Mouse (Mus musculus): ENCODE data around the gene Rerg. TPM values are rescaled to one million over a fixed set of nuclear protein-coding genes. Genes with fewer than 3 reads are reported as not detected.

Rerg gene
- polyA plus RNA-seq, 1 experiment: 3.1 TPM

DNA sequence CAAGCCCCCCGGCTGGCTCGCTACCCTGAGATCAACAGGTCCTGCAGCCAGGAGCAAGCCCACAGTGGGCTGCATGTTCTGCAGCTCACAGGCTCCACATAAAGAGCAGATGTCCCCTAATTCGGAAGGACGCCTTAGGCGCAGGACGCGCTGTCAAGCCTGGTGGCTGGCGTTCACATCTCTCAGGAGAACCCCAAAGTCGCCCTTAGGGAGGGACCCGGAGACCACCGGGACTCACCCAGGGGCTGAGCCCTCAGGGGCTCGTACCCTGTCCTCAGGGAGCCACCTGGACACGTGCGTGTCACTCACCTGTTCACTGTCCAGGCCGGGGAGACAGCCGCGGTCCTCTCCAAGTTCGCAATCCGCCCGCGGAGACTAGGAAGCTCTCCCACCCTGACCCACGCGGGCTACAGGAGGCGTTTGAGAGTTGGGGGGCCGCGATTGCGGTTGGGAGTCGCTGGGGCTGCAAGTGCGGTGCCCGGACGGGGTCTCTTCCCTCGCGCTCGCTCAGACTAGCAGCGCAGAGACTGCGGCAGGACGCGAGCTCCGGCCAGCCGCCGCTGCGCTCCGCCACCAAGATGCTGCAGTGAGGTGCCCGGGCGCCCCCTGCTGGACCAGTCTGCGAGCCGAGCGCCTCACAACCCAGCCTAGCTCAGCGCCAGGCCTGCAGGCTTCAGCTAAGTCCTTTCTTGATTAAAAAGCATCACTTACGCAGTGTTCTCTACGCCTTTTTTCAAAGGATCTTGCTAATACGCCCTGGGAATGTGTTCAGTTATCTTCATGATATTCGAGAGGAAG is 927 bp downstream of the Rerg start:
- Histone ChIP-seq H3K27me3 (ENCODE audit: control insufficient read depth, insufficient read depth, insufficient read length) (no peaks in the 10 kb centered on the region), H3ac (ENCODE audit: control insufficient read depth, insufficient read length) (no peak overlapping the region), H3K79me2 (ENCODE audit: control insufficient read depth, insufficient read depth) (no peaks in the 10 kb centered on the region), H3K4me2 (ENCODE audit: low read depth) (peak overlapping the region; percentile 79), H3K4me3 (peak overlapping the region; percentile 27), H3K36me3 (ENCODE audit: control insufficient read depth, insufficient read depth) (no peaks in the 10 kb centered on the region)
- TF ChIP-seq MAX (IDR thresholded peaks at IDR 0.05; ENCODE audit: low read depth) (no peak), SRF (IDR thresholded peaks at IDR 0.05; ENCODE audit: control insufficient read depth, insufficient read length, low read depth) (no peak), TCF3 (IDR thresholded peaks at IDR 0.05; ENCODE audit: insufficient read length, low read depth) (no peak), MYOG (IDR thresholded peaks at IDR 0.05; ENCODE audit: control insufficient read depth in 1 of 3, insufficient read depth in 1 of 3, insufficient read length in 2 of 3, low read depth in 2 of 3) (no peak), USF1 (IDR thresholded peaks at IDR 0.05; ENCODE audit: low read depth) (no peak), E2F4 (IDR thresholded peaks at IDR 0.05; ENCODE audit: insufficient read depth) (no peak), POLR2A (IDR thresholded peaks at IDR 0.05; ENCODE audit: insufficient read length, low read depth) (no peak), MYOD1 (IDR thresholded peaks at IDR 0.05; ENCODE audit: control insufficient read depth in 1 of 3, insufficient read length in 2 of 3, low read depth in 2 of 3) (no peak), CEBPB (IDR thresholded peaks at IDR 0.05; ENCODE audit: insufficient read depth, poor library complexity, severe bottlenecking) (no peak), POLR2AphosphoS2 (IDR thresholded peaks at IDR 0.05; ENCODE audit: insufficient read length, low read depth) (no peak), TCF12 (IDR thresholded peaks at IDR 0.05; ENCODE audit: insufficient read depth, poor library complexity, severe bottlenecking) (no peak), REST (IDR thresholded peaks at IDR 0.05; ENCODE audit: insufficient read depth, insufficient read length) (no peak)

DNA sequence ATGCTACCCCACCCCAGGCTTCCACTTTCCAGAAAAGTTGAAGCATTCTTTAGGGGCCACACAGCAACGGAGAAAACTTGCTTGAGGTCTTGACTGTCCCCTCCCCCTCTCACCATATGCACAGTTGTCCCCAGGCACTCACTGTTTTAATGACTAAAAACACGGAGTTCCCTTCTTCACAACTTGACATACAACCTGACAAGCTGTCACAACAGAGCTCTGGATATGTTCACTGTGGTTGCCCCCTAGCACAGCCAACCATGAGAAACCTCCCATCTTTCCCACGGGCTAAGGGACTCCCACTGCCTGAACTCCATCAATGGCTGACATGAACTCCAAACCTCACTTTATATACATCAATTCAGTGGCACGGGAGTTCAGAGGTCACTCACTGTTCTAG is 3.5 kb downstream of the Rerg start:
- TF ChIP-seq USF1 (IDR thresholded peaks at IDR 0.05; ENCODE audit: low read depth) (no peak), POLR2A (IDR thresholded peaks at IDR 0.05; ENCODE audit: insufficient read length, low read depth) (no peak), POLR2AphosphoS2 (IDR thresholded peaks at IDR 0.05; ENCODE audit: insufficient read length, low read depth) (no peak), E2F4 (IDR thresholded peaks at IDR 0.05; ENCODE audit: insufficient read depth) (no peak), TCF3 (IDR thresholded peaks at IDR 0.05; ENCODE audit: insufficient read length, low read depth) (no peak), MAX (IDR thresholded peaks at IDR 0.05; ENCODE audit: low read depth) (no peak), REST (IDR thresholded peaks at IDR 0.05; ENCODE audit: insufficient read depth, insufficient read length) (no peak), TCF12 (IDR thresholded peaks at IDR 0.05; ENCODE audit: insufficient read depth, poor library complexity, severe bottlenecking) (no peak)
- Histone ChIP-seq H3K36me3 (ENCODE audit: control insufficient read depth, insufficient read depth) (no peaks in the 10 kb centered on the region), H3K4me2 (ENCODE audit: low read depth) (no peak overlapping the region), H3K4me3 (no peak overlapping the region), H3K79me2 (ENCODE audit: control insufficient read depth, insufficient read depth) (no peaks in the 10 kb centered on the region), H3ac (ENCODE audit: control insufficient read depth, insufficient read length) (no peak overlapping the region), H3K27me3 (ENCODE audit: control insufficient read depth, insufficient read depth, insufficient read length) (no peaks in the 10 kb centered on the region)

DNA sequence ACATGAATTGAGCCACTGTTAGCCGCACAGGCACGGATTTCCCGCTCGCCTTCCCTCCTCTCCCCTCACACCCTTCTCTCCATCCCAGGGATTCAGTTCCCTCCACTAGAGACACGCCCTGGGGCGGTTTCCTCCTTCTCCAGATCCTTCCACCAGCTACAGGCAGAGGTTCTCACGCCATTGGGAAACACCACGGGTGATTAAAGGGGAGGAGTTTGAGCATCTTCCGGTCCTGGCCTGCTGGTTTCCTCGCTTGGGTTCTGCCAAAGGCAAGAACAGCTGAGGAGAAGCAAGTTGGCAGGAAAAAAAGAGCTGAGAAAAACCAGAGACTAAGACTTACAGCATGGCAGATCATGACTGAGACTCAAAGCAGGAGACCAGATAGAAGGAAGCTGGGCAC is 6.7 kb downstream of the Rerg start:
- no peak overlapping the region for H3K4me3 ChIP-seq
- H3K79me2 ChIP-seq (ENCODE audit: control insufficient read depth, insufficient read depth): no peaks in the 10 kb centered on the region
- H3K4me2 ChIP-seq (ENCODE audit: low read depth): no peak overlapping the region
- TF ChIP-seq MAX (IDR thresholded peaks at IDR 0.05; ENCODE audit: low read depth) (no peak), CEBPB (IDR thresholded peaks at IDR 0.05; ENCODE audit: insufficient read depth, poor library complexity, severe bottlenecking) (0 out of 2 replicates have a peak, but pooled peaks have one; percentile 17)
- no peaks in the 10 kb centered on the region for H3K27me3 ChIP-seq (ENCODE audit: control insufficient read depth, insufficient read depth, insufficient read length)
- no peak overlapping the region for H3ac ChIP-seq (ENCODE audit: control insufficient read depth, insufficient read length)
- no peaks in the 10 kb centered on the region for H3K36me3 ChIP-seq (ENCODE audit: control insufficient read depth, insufficient read depth)

DNA sequence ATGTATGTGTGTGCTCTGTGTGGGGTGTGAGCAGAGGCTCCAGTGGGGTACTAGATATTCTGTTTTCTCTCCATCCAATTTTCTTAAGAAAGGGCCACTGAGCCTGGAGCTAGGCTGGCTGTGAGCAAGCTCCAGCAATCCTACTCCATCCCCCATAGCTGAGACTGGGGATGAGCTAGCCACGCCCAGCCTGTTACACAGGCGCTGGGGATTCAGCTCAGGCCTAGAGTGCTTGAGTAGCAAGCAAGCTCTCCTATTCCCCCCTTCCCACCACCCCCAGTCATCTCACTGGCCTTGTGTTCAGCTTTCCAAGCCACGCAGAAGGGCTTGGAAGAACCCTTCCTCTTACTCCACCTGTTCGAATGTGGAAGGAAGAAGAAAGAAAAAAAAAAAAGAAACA is 7.2 kb downstream of the Rerg start:
- Histone ChIP-seq H3K36me3 (ENCODE audit: control insufficient read depth, insufficient read depth) (no peaks in the 10 kb centered on the region), H3K79me2 (ENCODE audit: control insufficient read depth, insufficient read depth) (no peaks in the 10 kb centered on the region), H3K4me3 (no peak overlapping the region), H3ac (ENCODE audit: control insufficient read depth, insufficient read length) (no peak overlapping the region), H3K27me3 (ENCODE audit: control insufficient read depth, insufficient read depth, insufficient read length) (no peaks in the 10 kb centered on the region), H3K4me2 (ENCODE audit: low read depth) (no peak overlapping the region)
- TF ChIP-seq MAX (IDR thresholded peaks at IDR 0.05; ENCODE audit: low read depth) (no peak), E2F4 (IDR thresholded peaks at IDR 0.05; ENCODE audit: insufficient read depth) (no peak), SRF (IDR thresholded peaks at IDR 0.05; ENCODE audit: control insufficient read depth, insufficient read length, low read depth) (no peak)

DNA sequence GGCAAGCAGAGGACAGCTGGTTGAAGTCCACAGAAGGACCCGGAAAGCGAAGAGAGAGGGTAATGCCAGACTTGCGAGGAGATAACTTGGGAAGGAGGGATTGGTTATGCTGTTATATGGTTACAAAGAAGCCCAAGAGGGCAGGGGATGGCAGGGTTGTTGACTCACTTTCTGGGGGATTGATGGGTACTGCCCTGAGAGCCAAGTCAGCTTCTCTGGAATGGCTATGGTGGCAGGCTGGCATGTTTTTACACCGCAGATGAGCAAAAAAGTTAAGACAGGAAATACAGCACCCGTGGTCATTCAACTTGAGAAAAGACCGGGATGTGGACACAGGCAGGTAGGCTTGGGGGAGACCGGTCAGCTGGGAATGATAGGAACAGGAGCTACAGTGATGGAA is 7.8 kb downstream of the Rerg start:
- Histone ChIP-seq H3K79me2 (ENCODE audit: control insufficient read depth, insufficient read depth) (no peaks in the 10 kb centered on the region), H3K36me3 (ENCODE audit: control insufficient read depth, insufficient read depth) (no peaks in the 10 kb centered on the region), H3K4me3 (no peak overlapping the region), H3ac (ENCODE audit: control insufficient read depth, insufficient read length) (no peak overlapping the region), H3K4me2 (ENCODE audit: low read depth) (no peak overlapping the region), H3K27me3 (ENCODE audit: control insufficient read depth, insufficient read depth, insufficient read length) (no peaks in the 10 kb centered on the region)
- TF ChIP-seq POLR2A (IDR thresholded peaks at IDR 0.05; ENCODE audit: insufficient read length, low read depth): no peak
- TF ChIP-seq USF1 (IDR thresholded peaks at IDR 0.05; ENCODE audit: low read depth): no peak
- TF ChIP-seq REST (IDR thresholded peaks at IDR 0.05; ENCODE audit: insufficient read depth, insufficient read length): no peak
- no peak for TF ChIP-seq MAX (IDR thresholded peaks at IDR 0.05; ENCODE audit: low read depth)
- TF ChIP-seq POLR2AphosphoS2 (IDR thresholded peaks at IDR 0.05; ENCODE audit: insufficient read length, low read depth): no peak
- no peak for TF ChIP-seq MYOG (IDR thresholded peaks at IDR 0.05; ENCODE audit: control insufficient read depth in 1 of 3, insufficient read depth in 1 of 3, insufficient read length in 2 of 3, low read depth in 2 of 3)
